Mouse (Mus musculus) liver, embryonic 16.5 days (tissue): ENCODE measurements at regions not wholly inside any gene's neighbourhood (a gene's known extent, or its start where the extent isn't known, plus 50 kb on each side); places are given as distances from the start of the nearest gene placed in this dataset.

Experiments
- ATAC-seq: fragments of 200-750 bp; cut with Nextera tagmentation; 2 replicates; pipeline ENCODE4 v1.8.0; 2017; ENCODE audit warnings: low read depth, mild to moderate bottlenecking, moderate number of reproducible peaks, moderate library complexity
- H3K27ac ChIP-seq: fragments of 300-500 bp; sonication (generic); 2 replicates; pipeline ENCODE4 v1.5.1; 2014; ENCODE audit warnings: mild to moderate bottlenecking, low read length
- H3K27me3 ChIP-seq: fragments of 300-500 bp; sonication (generic); 2 replicates; pipeline ENCODE4 v1.6.1; 2014; ENCODE audit warnings: low read depth, low read length, mixed read lengths; ENCODE audit not compliant: control insufficient read depth, insufficient read depth
- H3K36me3 ChIP-seq: fragments of 300-500 bp; sonication (generic); 2 replicates; pipeline ENCODE4 v1.6.1; 2014; ENCODE audit warnings: mild to moderate bottlenecking; ENCODE audit not compliant: control insufficient read depth, insufficient read depth
- H3K4me1 ChIP-seq: fragments of 300-500 bp; sonication (generic); 2 replicates; pipeline ENCODE4 v1.6.1; 2014; ENCODE audit warnings: low read depth, low read length, mixed read lengths; ENCODE audit not compliant: control insufficient read depth
- H3K4me2 ChIP-seq: fragments of 300-500 bp; sonication (generic); 2 replicates; pipeline ENCODE4 v1.6.1; 2014; ENCODE audit warnings: low read depth, low read length, mixed read lengths
- H3K4me3 ChIP-seq: fragments of 300-500 bp; sonication (generic); 2 replicates; pipeline ENCODE4 v1.5.1; 2014; ENCODE audit warnings: low read depth, mild to moderate bottlenecking, low read length
- H3K9ac ChIP-seq: fragments of 300-500 bp; sonication (generic); 2 replicates; pipeline ENCODE4 v1.6.1; 2014; ENCODE audit warnings: low read depth, low read length
- H3K9me3 ChIP-seq: fragments of 300-500 bp; sonication (generic); replicated peaks from 2 replicates; pipeline ENCODE4 v1.6.1; 2016; ENCODE audit warnings: low read length; ENCODE audit not compliant: control insufficient read depth
- WGBS: fragments of 180-500 bp; shearing (Covaris S2); extraction: QIAGEN DNeasy Blood & Tissue Kit; methylation state at CpG from one replicate; pipeline ENCODE4 v1.1.7; 2014; ENCODE audit not compliant: insufficient replicate concordance; 5-methylcytosine and 5-hydroxymethylcytosine counted together

DNA sequence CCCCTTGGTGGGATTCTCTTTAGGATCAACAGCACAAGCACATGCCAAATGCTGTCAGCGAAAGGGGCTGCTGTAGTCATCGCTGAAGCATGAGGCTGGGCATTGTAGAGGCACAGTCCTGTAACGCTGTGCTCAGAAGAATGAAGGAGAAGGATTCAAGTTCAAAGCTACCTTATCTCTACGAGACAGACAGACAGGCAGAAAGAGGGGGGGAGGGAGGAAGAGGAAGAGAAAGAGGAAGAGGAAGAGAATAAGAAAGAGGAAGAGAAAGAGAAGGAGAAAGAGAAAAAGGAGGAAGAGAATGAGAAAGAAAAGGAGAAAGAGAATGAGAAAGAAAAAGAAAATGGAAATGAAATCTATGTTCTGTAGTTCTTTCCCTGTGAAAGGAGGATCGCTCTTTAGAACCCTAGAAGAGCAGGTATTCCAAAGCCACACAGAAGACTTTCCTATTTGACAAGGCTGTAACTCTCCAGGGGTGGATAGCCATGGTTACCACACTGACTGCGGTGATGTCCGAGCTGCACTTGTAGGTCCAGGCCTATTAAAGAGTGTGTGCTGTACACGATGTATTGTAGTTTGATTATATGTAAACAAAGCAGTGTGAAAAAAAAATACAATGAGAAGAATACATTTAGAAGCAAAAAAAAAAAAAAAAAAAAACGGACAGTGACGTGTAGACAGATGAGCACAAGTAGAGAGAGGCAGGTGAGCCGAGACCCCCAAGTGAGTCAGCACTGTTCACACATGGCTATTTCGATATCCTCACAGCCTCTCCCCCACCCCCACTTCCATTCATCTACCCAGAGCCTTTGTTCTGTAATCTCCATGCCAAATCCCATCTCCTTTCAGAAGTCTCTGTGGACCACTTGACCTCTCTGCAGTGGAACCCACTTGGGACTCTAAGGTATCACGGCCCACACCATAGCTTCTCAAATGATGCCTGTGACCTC is 165.2 kb downstream of the Chic2 start:
- no peaks in the 10 kb centered on the region for H3K36me3 ChIP-seq

GRCm38 (mm10) chr5:74877595-74877994 is 167.0 kb downstream of the Chic2 start:
- Histone ChIP-seq H3K4me1 (no peaks in the 10 kb centered on the region), H3K36me3 (no peaks in the 10 kb centered on the region), H3K9ac (no peak overlapping the region), H3K4me2 (no peak overlapping the region), H3K9me3 (no peaks in the 10 kb centered on the region), H3K27ac (no peak overlapping the region), H3K27me3 (no peaks in the 10 kb centered on the region), H3K4me3 (no peak overlapping the region)
- WGBS, result 46% methylated on average over 5 of the region's 5 CpGs
- ATAC-seq, result no peak

More for the DNA sequence above, 165.2 kb downstream of the Chic2 start:
- Histone ChIP-seq H3K9ac (no peak overlapping the region), H3K4me2 (no peak overlapping the region), H3K27me3 (no peaks in the 10 kb centered on the region), H3K27ac (no peak overlapping the region), H3K4me1 (no peaks in the 10 kb centered on the region), H3K4me3 (no peak overlapping the region), H3K9me3 (no peaks in the 10 kb centered on the region)
- 48% methylated on average over 13 of the region's 13 CpGs for WGBS
- ATAC-seq, result no peak

DNA sequence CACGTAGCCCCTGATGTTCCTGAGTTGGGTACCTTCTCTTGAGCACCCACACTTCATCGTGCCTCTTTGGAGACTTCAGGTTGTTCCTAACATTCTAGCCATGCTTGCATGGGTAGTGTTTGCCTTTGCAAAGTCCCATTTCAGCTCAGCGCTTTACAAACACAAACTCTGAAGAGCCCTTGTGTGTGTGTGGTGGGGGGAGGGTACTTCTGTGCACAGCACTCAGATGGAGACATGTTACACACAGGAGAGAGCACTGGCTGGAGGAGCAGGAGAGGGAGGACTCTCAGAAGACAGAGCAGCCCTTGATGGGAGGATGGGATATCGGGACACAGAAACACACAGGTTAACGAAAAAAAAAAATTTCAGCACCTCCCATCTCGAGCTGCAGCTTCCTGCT is 167.4 kb downstream of the Chic2 start:
- Histone ChIP-seq H3K9ac (no peak overlapping the region), H3K9me3 (no peaks in the 10 kb centered on the region), H3K27me3 (no peaks in the 10 kb centered on the region), H3K27ac (no peak overlapping the region), H3K4me3 (no peak overlapping the region), H3K4me1 (no peaks in the 10 kb centered on the region), H3K4me2 (no peak overlapping the region), H3K36me3 (no peaks in the 10 kb centered on the region)
- WGBS, result 35% methylated on average over 6 of the region's 6 CpGs
- ATAC-seq, result no peak

DNA sequence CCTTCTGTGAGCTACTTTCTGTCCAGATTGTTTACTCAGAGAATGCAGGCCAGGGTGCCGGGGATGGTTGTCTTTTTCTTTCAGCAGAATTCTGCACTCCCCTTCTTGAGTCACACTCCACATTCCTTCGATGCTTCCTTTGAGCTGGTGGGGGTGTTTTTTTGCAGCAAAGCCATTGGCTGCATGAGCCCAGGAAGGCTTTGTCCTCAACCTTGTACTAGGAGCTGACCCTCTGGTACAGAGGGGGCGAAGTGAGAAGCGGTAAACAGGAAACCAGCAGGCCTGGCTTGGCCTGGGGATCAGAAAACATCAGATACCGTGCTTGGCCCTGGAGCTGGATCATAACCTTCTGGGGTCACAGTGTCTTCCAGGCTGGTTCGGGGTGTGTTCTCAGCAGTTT is 169.9 kb downstream of the Chic2 start:
- ATAC-seq, result no peak; the same call in 1 of the 2 replicates
- Histone ChIP-seq H3K36me3 (no peaks in the 10 kb centered on the region), H3K9ac (no peak overlapping the region), H3K9me3 (no peaks in the 10 kb centered on the region), H3K4me1 (no peaks in the 10 kb centered on the region), H3K27ac (no peak overlapping the region), H3K27me3 (no peaks in the 10 kb centered on the region), H3K4me3 (no peak overlapping the region), H3K4me2 (no peak overlapping the region)
- 40% methylated on average over 6 of the region's 6 CpGs for WGBS

DNA sequence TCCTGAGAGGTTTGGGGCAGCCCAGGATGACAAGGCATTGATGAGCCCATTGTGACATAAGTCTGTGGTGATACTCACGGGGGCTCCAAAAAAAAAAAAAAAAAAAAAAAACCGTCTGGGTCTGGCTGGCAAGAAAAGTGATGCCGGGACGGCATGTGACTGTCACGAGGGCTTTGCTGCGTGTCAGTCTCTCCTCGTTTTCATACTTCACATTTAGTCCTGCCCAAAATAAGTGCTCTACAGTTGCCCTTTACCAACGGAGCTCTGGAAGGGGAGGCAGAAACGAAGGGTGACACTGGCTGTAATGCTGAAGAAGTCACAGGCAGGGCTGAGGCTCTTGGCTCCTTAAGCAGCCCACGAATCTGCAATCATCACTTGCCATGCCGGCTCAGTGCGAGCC is 167.9 kb upstream of the Lnx1 start:
- 61% methylated on average over 12 of the region's 12 CpGs for WGBS
- H3K36me3 ChIP-seq, result no peaks in the 10 kb centered on the region
- H3K9me3 ChIP-seq, result no peaks in the 10 kb centered on the region
- H3K4me2 ChIP-seq, result no peak overlapping the region
- no peaks in the 10 kb centered on the region for H3K27me3 ChIP-seq
- H3K4me1 ChIP-seq, result no peaks in the 10 kb centered on the region
- H3K4me3 ChIP-seq, result no peak overlapping the region
- H3K9ac ChIP-seq, result no peak overlapping the region
- no peak overlapping the region for H3K27ac ChIP-seq
- ATAC-seq, result no peak

- Histone ChIP-seq H3K27me3 (no peaks in the 10 kb centered on the region), H3K36me3 (no peaks in the 10 kb centered on the region), H3K27ac (no peak overlapping the region), H3K4me3 (no peak overlapping the region), H3K9ac (no peak overlapping the region), H3K9me3 (no peaks in the 10 kb centered on the region), H3K4me2 (no peak overlapping the region), H3K4me1 (no peaks in the 10 kb centered on the region)
- WGBS, result 71% methylated on average over 11 of the region's 11 CpGs
- ATAC-seq, result no peak
Observed at GRCm38 (mm10) chr5:74867113-74867785, 164.5 kb upstream of the Lnx1 start.

DNA sequence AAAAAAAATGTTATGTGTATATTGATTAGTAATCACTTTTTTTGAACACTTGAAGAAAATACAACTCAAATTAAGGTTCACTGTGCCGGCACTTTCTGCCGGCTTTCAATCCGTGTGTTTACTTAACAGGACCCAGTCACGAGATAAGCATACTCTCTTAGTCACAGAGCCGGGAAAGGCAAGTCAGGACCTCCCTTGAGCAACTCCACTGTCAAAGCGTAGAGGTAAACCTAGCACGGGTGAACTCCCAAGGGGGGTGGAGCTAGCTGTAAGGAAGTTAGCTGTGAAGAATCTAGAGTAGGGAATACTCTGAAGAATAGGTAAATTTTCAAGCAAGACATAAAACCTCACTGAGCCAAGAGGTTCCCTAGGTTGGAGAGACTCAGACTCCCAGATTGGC is 164.0 kb upstream of the Lnx1 start:
- no peak for ATAC-seq
- 19% methylated on average over 7 of the region's 7 CpGs for WGBS
- no peaks in the 10 kb centered on the region for H3K9me3 ChIP-seq
- no peaks in the 10 kb centered on the region for H3K27me3 ChIP-seq
- H3K4me3 ChIP-seq, result no peak overlapping the region
- H3K36me3 ChIP-seq, result no peaks in the 10 kb centered on the region
- H3K4me1 ChIP-seq, result no peaks in the 10 kb centered on the region
- no peak overlapping the region for H3K9ac ChIP-seq
- no peak overlapping the region for H3K27ac ChIP-seq
- H3K4me2 ChIP-seq, result no peak overlapping the region

GRCm38 (mm10) chr5:74865446-74865845 is 162.7 kb upstream of the Lnx1 start:
- Histone ChIP-seq H3K27me3 (no peaks in the 10 kb centered on the region), H3K4me3 (no peak overlapping the region), H3K27ac (no peak overlapping the region), H3K9ac (no peak overlapping the region), H3K4me1 (no peaks in the 10 kb centered on the region), H3K9me3 (no peaks in the 10 kb centered on the region), H3K4me2 (no peak overlapping the region), H3K36me3 (no peaks in the 10 kb centered on the region)
- 70% methylated on average over 9 of the region's 9 CpGs for WGBS
- no peak for ATAC-seq

- Histone ChIP-seq H3K27me3 (no peaks in the 10 kb centered on the region), H3K9ac (no peak overlapping the region), H3K4me2 (no peak overlapping the region), H3K4me1 (no peaks in the 10 kb centered on the region), H3K9me3 (no peaks in the 10 kb centered on the region), H3K4me3 (no peak overlapping the region), H3K36me3 (no peaks in the 10 kb centered on the region), H3K27ac (no peak overlapping the region)
- no peak for ATAC-seq
- WGBS, result 54% methylated on average over 6 of the region's 6 CpGs
Observed at GRCm38 (mm10) chr5:74864540-74865157, 161.9 kb upstream of the Lnx1 start.
